Mouse (Mus musculus) stomach, embryonic 15.5 days (tissue): ENCODE measurements around the gene Brd2. TPM values are rescaled to one million over a fixed set of nuclear protein-coding genes. Genes with fewer than 3 reads are reported as not detected.

ENCODE experiments used
- ATAC-seq: fragments of 200-750 bp; cut with Nextera tagmentation; 2 replicates; pipeline ENCODE4 v1.8.0; 2017; ENCODE audit warnings: low read depth, moderate number of reproducible peaks, moderate TSS enrichment; ENCODE audit not compliant: insufficient read depth, low FRiP score
- H3K27ac ChIP-seq: fragments of 300-500 bp; sonication (generic); 2 replicates; pipeline ENCODE4 v1.5.1; 2015; ENCODE audit warnings: mild to moderate bottlenecking, inconsistent platforms
- H3K27me3 ChIP-seq: fragments of 300-500 bp; sonication (generic); replicated peaks from 2 replicates; pipeline ENCODE4 v1.6.1; 2015; ENCODE audit warnings: inconsistent platforms
- H3K36me3 ChIP-seq: fragments of 300-500 bp; sonication (generic); 2 replicates; pipeline ENCODE4 v1.6.1; 2015; ENCODE audit warnings: inconsistent platforms
- H3K4me1 ChIP-seq: fragments of 300-500 bp; sonication (generic); 2 replicates; pipeline ENCODE4 v1.6.1; 2015; ENCODE audit warnings: inconsistent platforms
- H3K4me2 ChIP-seq: fragments of 300-500 bp; sonication (generic); 2 replicates; pipeline ENCODE4 v1.6.1; 2015; ENCODE audit warnings: mild to moderate bottlenecking, inconsistent platforms
- H3K4me3 ChIP-seq: fragments of 300-500 bp; sonication (generic); replicated peaks from 2 replicates; pipeline ENCODE4 v1.5.1; 2015; ENCODE audit warnings: inconsistent platforms
- H3K9ac ChIP-seq: fragments of 300-500 bp; sonication (generic); 2 replicates; pipeline ENCODE4 v1.6.1; 2015; ENCODE audit warnings: inconsistent platforms
- H3K9me3 ChIP-seq: fragments of 300-500 bp; sonication (generic); 2 replicates; pipeline ENCODE4 v1.6.1; 2016; ENCODE audit warnings: inconsistent platforms
- WGBS: fragments of 180-500 bp; shearing (Covaris S2); methylation state at CpG from one replicate; pipeline ENCODE4 v1.1.7; 2015; 5-methylcytosine and 5-hydroxymethylcytosine counted together
- polyA plus RNA-seq: library from polyadenylated mRNA; unstranded; fragments of >200 nt; fragmentation: Nextera tagmentation; extraction: Ambion mirVana; gene quantifications from 2 replicates; pipeline ENCODE4 v1.2.1, GENCODE M21; 2015

Brd2 gene
- polyA plus RNA-seq, 1 experiment from 2014 or later, result 107 TPM

DNA sequence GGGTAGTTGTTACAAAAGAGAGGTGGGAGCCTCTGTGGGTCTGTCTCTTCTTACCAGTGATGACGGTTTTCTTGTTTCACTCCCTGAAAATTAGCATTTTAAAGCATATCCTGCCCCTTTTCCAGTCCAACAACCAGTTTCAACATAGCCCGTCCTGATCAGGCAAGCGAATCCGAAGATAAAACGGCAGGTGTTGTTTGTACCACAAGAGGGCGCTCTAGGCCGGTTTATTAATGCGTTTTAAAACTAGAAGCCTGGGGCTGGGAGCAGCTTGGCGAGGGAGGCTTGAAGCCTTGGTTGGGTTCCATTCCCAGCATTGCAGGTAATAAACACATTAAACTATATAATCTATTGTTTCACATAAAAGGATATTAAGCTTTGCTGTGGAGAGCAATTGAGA, 44.9 kb downstream of the Brd2 start:
- Histone ChIP-seq H3K4me2 (no peak overlapping the region), H3K9ac (no peak overlapping the region), H3K9me3 (no peaks in the 10 kb centered on the region), H3K4me3 (no peak overlapping the region), H3K27me3 (peaks cover 12% of the 10 kb centered on the region), H3K27ac (no peak overlapping the region), H3K36me3 (no peaks in the 10 kb centered on the region), H3K4me1 (no peaks in the 10 kb centered on the region)
- WGBS, result 2% methylated on average over 9 of the region's 9 CpGs
- ATAC-seq, result no peak

DNA sequence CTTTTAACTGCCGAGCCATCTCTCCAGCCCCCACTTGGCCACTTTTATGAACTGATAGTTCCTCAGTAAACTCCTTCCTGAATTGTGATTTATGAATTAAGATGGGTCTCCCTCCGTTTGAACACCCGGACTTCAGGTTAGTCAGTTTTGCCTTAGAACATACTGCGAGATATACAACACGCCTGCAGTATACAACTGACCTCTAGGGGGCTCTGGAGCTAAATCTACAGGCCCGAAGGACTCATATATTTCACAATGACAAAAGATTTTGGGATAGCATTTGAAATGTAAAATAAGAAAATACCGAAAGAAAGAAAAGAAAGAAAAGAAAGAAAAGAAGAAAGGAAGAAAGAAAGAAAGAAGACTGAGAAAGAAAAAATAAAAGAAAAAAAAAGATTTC, 47.2 kb downstream of the Brd2 start:
- ATAC-seq, result no peak
- Histone ChIP-seq H3K36me3 (no peaks in the 10 kb centered on the region), H3K27me3 (peaks cover 12% of the 10 kb centered on the region), H3K9me3 (no peaks in the 10 kb centered on the region), H3K4me3 (no peak overlapping the region), H3K9ac (no peak overlapping the region), H3K27ac (no peak overlapping the region), H3K4me2 (no peak overlapping the region), H3K4me1 (no peaks in the 10 kb centered on the region)
- WGBS, result 37% methylated on average over 7 of the region's 7 CpGs

DNA sequence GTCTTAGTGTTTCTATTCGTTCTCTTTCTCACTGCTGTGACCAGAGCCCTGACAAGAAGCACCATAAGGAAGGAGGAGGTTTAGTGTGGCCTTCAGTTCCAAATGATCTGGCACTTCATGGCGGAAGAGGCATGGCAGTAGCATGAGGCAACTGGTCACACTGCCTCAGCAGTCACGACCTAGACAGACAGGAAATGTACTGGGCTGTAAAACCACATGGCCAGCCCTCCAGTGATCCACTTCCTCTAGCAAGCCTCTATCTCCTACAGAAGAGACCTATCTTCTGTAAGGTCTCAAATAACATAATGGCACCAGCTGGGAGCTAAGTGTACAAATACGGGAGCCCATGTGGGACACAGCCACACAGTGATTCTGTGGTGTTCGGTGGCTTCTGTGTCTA, 50.3 kb downstream of the Brd2 start:
- H3K4me1 ChIP-seq, result no peaks in the 10 kb centered on the region
- no peak overlapping the region for H3K4me2 ChIP-seq
- 66% methylated on average over 5 of the region's 5 CpGs for WGBS
- no peak overlapping the region for H3K27ac ChIP-seq
- no peaks in the 10 kb centered on the region for H3K9me3 ChIP-seq
- no peak overlapping the region for H3K4me3 ChIP-seq
- H3K36me3 ChIP-seq, result no peaks in the 10 kb centered on the region
- no peak overlapping the region for H3K9ac ChIP-seq
- peaks cover 8% of the 10 kb centered on the region for H3K27me3 ChIP-seq
- no peak for ATAC-seq

DNA sequence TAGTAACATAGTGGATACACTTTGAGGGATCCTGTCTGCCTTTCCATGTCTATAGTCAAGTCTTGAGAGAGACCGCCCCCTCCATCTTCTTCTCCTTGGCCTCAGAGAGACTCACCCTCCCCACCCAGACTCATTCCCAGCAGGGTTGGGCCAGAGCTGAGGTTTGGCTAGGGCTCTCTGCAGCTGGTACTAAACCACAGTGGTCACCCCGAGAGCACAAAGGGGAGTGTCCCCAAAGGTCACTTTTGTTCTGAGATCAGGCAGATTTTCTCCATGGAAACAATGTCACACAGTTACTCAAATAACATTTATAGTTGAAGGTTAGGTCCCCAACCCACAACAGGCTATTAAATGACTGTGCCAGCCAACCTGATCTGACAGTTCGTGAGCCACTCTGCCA, 53.6 kb downstream of the Brd2 start:
- no peaks in the 10 kb centered on the region for H3K4me1 ChIP-seq
- no peak for ATAC-seq
- H3K9me3 ChIP-seq, result no peaks in the 10 kb centered on the region
- H3K9ac ChIP-seq, result no peak overlapping the region
- H3K4me3 ChIP-seq, result no peak overlapping the region
- no peak overlapping the region for H3K4me2 ChIP-seq
- WGBS, result 48% methylated on average over 3 of the region's 3 CpGs
- H3K36me3 ChIP-seq, result no peaks in the 10 kb centered on the region
- H3K27ac ChIP-seq, result no peak overlapping the region
- H3K27me3 ChIP-seq, result no peaks in the 10 kb centered on the region; the same call in 1 of the 2 replicates

Other genes with a start within 250 kb of the Brd2 start
- not detected in 2 replicates for gene Gm7029, start 248.8 kb downstream of the Brd2 start, polyA plus RNA-seq
- gene Kifc1, start 232.0 kb downstream of the Brd2 start, polyA plus RNA-seq, result 7.7 and 7.9 TPM in 2 replicates
- gene Platr17, start 217.5 kb downstream of the Brd2 start, polyA plus RNA-seq, result 0.95 and 1.1 TPM in 2 replicates
- gene Daxx, start 213.2 kb downstream of the Brd2 start, polyA plus RNA-seq, result 39.1 and 41.5 TPM in 2 replicates
- gene Tapbp, start 206.7 kb downstream of the Brd2 start, polyA plus RNA-seq, result 47.3 and 50.1 TPM in 2 replicates
- 15.4 and 16.6 TPM in 2 replicates for gene Zbtb22, start 206.7 kb downstream of the Brd2 start, polyA plus RNA-seq
- gene Rgl2, start 193.1 kb downstream of the Brd2 start, polyA plus RNA-seq, result 38.5 and 43.6 TPM in 2 replicates
- gene Pfdn6, start 182.3 kb downstream of the Brd2 start, polyA plus RNA-seq, result 155 and 159 TPM in 2 replicates
- 36.1 and 40.6 TPM in 2 replicates for gene Wdr46, start 182.0 kb downstream of the Brd2 start, polyA plus RNA-seq
- gene B3galt4, start 171.1 kb downstream of the Brd2 start, polyA plus RNA-seq, result 7.5 and 8.2 TPM in 2 replicates
- gene Vps52, start 166.8 kb downstream of the Brd2 start, polyA plus RNA-seq, result 42.4 and 49.2 TPM in 2 replicates
- 1,803 TPM in 2 replicates for gene Rps18, start 166.6 kb downstream of the Brd2 start, polyA plus RNA-seq
- gene H2-K1, start 122.3 kb downstream of the Brd2 start, polyA plus RNA-seq, result 112 and 124 TPM in 2 replicates
- 19.3 and 21.0 TPM in 2 replicates for gene Ring1, start 98.0 kb downstream of the Brd2 start, polyA plus RNA-seq
- gene H2-Ke6, start 94.6 kb downstream of the Brd2 start, polyA plus RNA-seq, result 50.8 and 58.4 TPM in 2 replicates
- gene Slc39a7, start 91.0 kb downstream of the Brd2 start, polyA plus RNA-seq, result 169 and 199 TPM in 2 replicates
- 43.6 and 45.0 TPM in 2 replicates for gene Rxrb, start 90.8 kb downstream of the Brd2 start, polyA plus RNA-seq
- 1.3 and 1.5 TPM in 2 replicates for gene Col11a2, start 83.2 kb downstream of the Brd2 start, polyA plus RNA-seq
- 0.79 and 1.2 TPM in 2 replicates for gene H2-Oa, start 30.3 kb downstream of the Brd2 start, polyA plus RNA-seq
- 10.8 and 12.1 TPM in 2 replicates for gene H2-DMa, start 3.1 kb downstream of the Brd2 start, polyA plus RNA-seq
- 0.58 and 0.87 TPM in 2 replicates for gene H2-DMb2, start 20.7 kb upstream of the Brd2 start, polyA plus RNA-seq
- gene H2-DMb1, start 30.4 kb upstream of the Brd2 start, polyA plus RNA-seq, result 2.2 and 2.8 TPM in 2 replicates
- 7.5 and 7.7 TPM in 2 replicates for gene Tap1, start 64.9 kb upstream of the Brd2 start, polyA plus RNA-seq
- gene Psmb9, start 65.1 kb upstream of the Brd2 start, polyA plus RNA-seq, result 7.9 and 8.1 TPM in 2 replicates
- 12.1 and 14.6 TPM in 2 replicates for gene Psmb8, start 75.1 kb upstream of the Brd2 start, polyA plus RNA-seq
- 5.5 and 7.0 TPM in 2 replicates for gene Tap2, start 80.9 kb upstream of the Brd2 start, polyA plus RNA-seq
- gene H2-Ob, start 116.3 kb upstream of the Brd2 start, polyA plus RNA-seq, result 0.17 and 0.18 TPM in 2 replicates
- 13.3 and 18.1 TPM in 2 replicates for gene H2-Ab1, start 135.1 kb upstream of the Brd2 start, polyA plus RNA-seq
- gene H2-Aa, start 165.2 kb upstream of the Brd2 start, polyA plus RNA-seq, result 4.9 and 5.7 TPM in 2 replicates
- gene H2-Eb1, start 183.2 kb upstream of the Brd2 start, polyA plus RNA-seq, result 4.8 and 5.0 TPM in 2 replicates
- not detected in 2 replicates for gene H2-Eb2, start 203.0 kb upstream of the Brd2 start, polyA plus RNA-seq
- gene Btnl2, start 232.2 kb upstream of the Brd2 start, polyA plus RNA-seq, result 0.53 and 0.94 TPM in 2 replicates